Mouse (Mus musculus): ENCODE data around the gene Olfr532. TPM values are rescaled to one million over a fixed set of nuclear protein-coding genes. Genes with fewer than 3 reads are reported as not detected.
"Not testable (repeated sequence)": the region's sequence is repeated elsewhere in the genome, so short reads cannot be mapped to it uniquely, and the experiment has no call there.

The Olfr532 gene
- not detected for polyA plus RNA-seq (2012; fragmentation: generic; extraction: Trizol)

GRCm38 (mm10) chr7:140421539-140421938, at the start of gene Olfr532:
Gene Olfr532 (minus strand): TSS chr7:140421639.
- TF ChIP-seq USF1 (IDR thresholded peaks at IDR 0.05; ENCODE audit: low read depth) (no peak), MYOG (IDR thresholded peaks at IDR 0.05; ENCODE audit: control insufficient read depth in 1 of 3, insufficient read depth in 1 of 3, insufficient read length in 2 of 3, low read depth in 2 of 3) (no peak), REST (IDR thresholded peaks at IDR 0.05; ENCODE audit: insufficient read depth, insufficient read length) (no peak), CEBPB (IDR thresholded peaks at IDR 0.05; ENCODE audit: insufficient read depth, poor library complexity, severe bottlenecking) (no peak), TCF3 (IDR thresholded peaks at IDR 0.05; ENCODE audit: insufficient read length, low read depth) (no peak), MAX (IDR thresholded peaks at IDR 0.05; ENCODE audit: low read depth) (no peak)
- H3ac ChIP-seq (ENCODE audit: control insufficient read depth, insufficient read length), result no peak within 1 kb of the TSS
- H3K4me2 ChIP-seq (ENCODE audit: low read depth), result no peak within 1 kb of the TSS
- no peaks in the 10 kb centered on the region for H3K27me3 ChIP-seq (ENCODE audit: control insufficient read depth, insufficient read depth, insufficient read length)
- H3K4me3 ChIP-seq, result no peak within 1 kb of the TSS
- no peaks in the 10 kb centered on the region for H3K36me3 ChIP-seq (ENCODE audit: control insufficient read depth, insufficient read depth)
- H3K79me2 ChIP-seq (ENCODE audit: control insufficient read depth, insufficient read depth), result no peaks in the 10 kb centered on the region

GRCm38 (mm10) chr7:140463070-140463469, 41.6 kb upstream of the Olfr532 start, which contains the start of gene Olfr533:
Gene Olfr533 (plus strand): TSS chr7:140463370.
- not testable (repeated sequence) for H3K27me3 ChIP-seq (ENCODE audit: control insufficient read depth, insufficient read depth, insufficient read length); H3K36me3 ChIP-seq (ENCODE audit: control insufficient read depth, insufficient read depth); H3K79me2 ChIP-seq (ENCODE audit: control insufficient read depth, insufficient read depth); H3ac ChIP-seq (ENCODE audit: control insufficient read depth, insufficient read length); H3K4me3 ChIP-seq; H3K4me2 ChIP-seq (ENCODE audit: low read depth)

GRCm38 (mm10) chr7:140443141-140443540, 21.7 kb upstream of the Olfr532 start:
- no peaks in the 10 kb centered on the region for H3K27me3 ChIP-seq (ENCODE audit: control insufficient read depth, insufficient read depth, insufficient read length)
- H3K79me2 ChIP-seq (ENCODE audit: control insufficient read depth, insufficient read depth), result no peaks in the 10 kb centered on the region
- no peak overlapping the region for H3K4me3 ChIP-seq
- no peaks in the 10 kb centered on the region for H3K36me3 ChIP-seq (ENCODE audit: control insufficient read depth, insufficient read depth)
- TF ChIP-seq POLR2A (IDR thresholded peaks at IDR 0.05; ENCODE audit: insufficient read length, low read depth) (no peak), MAX (IDR thresholded peaks at IDR 0.05; ENCODE audit: low read depth) (no peak), E2F4 (IDR thresholded peaks at IDR 0.05; ENCODE audit: insufficient read depth) (no peak), MYOG (IDR thresholded peaks at IDR 0.05; ENCODE audit: control insufficient read depth in 1 of 3, insufficient read depth in 1 of 3, insufficient read length in 2 of 3, low read depth in 2 of 3) (no peak), USF1 (IDR thresholded peaks at IDR 0.05; ENCODE audit: low read depth) (no peak), MYOD1 (IDR thresholded peaks at IDR 0.05; ENCODE audit: control insufficient read depth in 1 of 3, insufficient read length in 2 of 3, low read depth in 2 of 3) (no peak), REST (IDR thresholded peaks at IDR 0.05; ENCODE audit: insufficient read depth, insufficient read length) (no peak), POLR2AphosphoS2 (IDR thresholded peaks at IDR 0.05; ENCODE audit: insufficient read length, low read depth) (no peak), TCF12 (IDR thresholded peaks at IDR 0.05; ENCODE audit: insufficient read depth, poor library complexity, severe bottlenecking) (no peak)
- H3K4me2 ChIP-seq (ENCODE audit: low read depth), result no peak overlapping the region
- H3ac ChIP-seq (ENCODE audit: control insufficient read depth, insufficient read length), result no peak overlapping the region

- H3ac ChIP-seq (ENCODE audit: control insufficient read depth, insufficient read length), result no peak within 1 kb of the TSS
- no peaks in the 10 kb centered on the region for H3K79me2 ChIP-seq (ENCODE audit: control insufficient read depth, insufficient read depth)
- no peaks in the 10 kb centered on the region for H3K36me3 ChIP-seq (ENCODE audit: control insufficient read depth, insufficient read depth)
- TF ChIP-seq USF1 (IDR thresholded peaks at IDR 0.05; ENCODE audit: low read depth) (no peak), SRF (IDR thresholded peaks at IDR 0.05; ENCODE audit: control insufficient read depth, insufficient read length, low read depth) (no peak), MYOD1 (IDR thresholded peaks at IDR 0.05; ENCODE audit: control insufficient read depth in 1 of 3, insufficient read length in 2 of 3, low read depth in 2 of 3) (no peak), TCF12 (IDR thresholded peaks at IDR 0.05; ENCODE audit: insufficient read depth, poor library complexity, severe bottlenecking) (no peak), MYOG (IDR thresholded peaks at IDR 0.05; ENCODE audit: control insufficient read depth in 1 of 3, insufficient read depth in 1 of 3, insufficient read length in 2 of 3, low read depth in 2 of 3) (no peak), E2F4 (IDR thresholded peaks at IDR 0.05; ENCODE audit: insufficient read depth) (no peak)
- H3K27me3 ChIP-seq (ENCODE audit: control insufficient read depth, insufficient read depth, insufficient read length), result no peaks in the 10 kb centered on the region
- H3K4me3 ChIP-seq, result no peak within 1 kb of the TSS
- no peak within 1 kb of the TSS for H3K4me2 ChIP-seq (ENCODE audit: low read depth)
Observed at GRCm38 (mm10) chr7:140402818-140403217, 18.6 kb downstream of the Olfr532 start, which contains the start of gene Olfr531. Gene Olfr531 (minus strand): TSS chr7:140402918.

- H3K4me3 ChIP-seq, result no peak overlapping the region
- no peaks in the 10 kb centered on the region for H3K79me2 ChIP-seq (ENCODE audit: control insufficient read depth, insufficient read depth)
- no peaks in the 10 kb centered on the region for H3K36me3 ChIP-seq (ENCODE audit: control insufficient read depth, insufficient read depth)
- H3ac ChIP-seq (ENCODE audit: control insufficient read depth, insufficient read length), result no peak overlapping the region
- no peak overlapping the region for H3K4me2 ChIP-seq (ENCODE audit: low read depth)
- H3K27me3 ChIP-seq (ENCODE audit: control insufficient read depth, insufficient read depth, insufficient read length), result no peaks in the 10 kb centered on the region
- TF ChIP-seq SRF (IDR thresholded peaks at IDR 0.05; ENCODE audit: control insufficient read depth, insufficient read length, low read depth), result no peak
- no peak for TF ChIP-seq TCF12 (IDR thresholded peaks at IDR 0.05; ENCODE audit: insufficient read depth, poor library complexity, severe bottlenecking)
- TF ChIP-seq MYOD1 (IDR thresholded peaks at IDR 0.05; ENCODE audit: control insufficient read depth in 1 of 3, insufficient read length in 2 of 3, low read depth in 2 of 3), result no peak
- no peak for TF ChIP-seq TCF3 (IDR thresholded peaks at IDR 0.05; ENCODE audit: insufficient read length, low read depth)
- TF ChIP-seq USF1 (IDR thresholded peaks at IDR 0.05; ENCODE audit: low read depth), result no peak
- TF ChIP-seq REST (IDR thresholded peaks at IDR 0.05; ENCODE audit: insufficient read depth, insufficient read length), result no peak
- no peak for TF ChIP-seq CEBPB (IDR thresholded peaks at IDR 0.05; ENCODE audit: insufficient read depth, poor library complexity, severe bottlenecking)
- TF ChIP-seq POLR2A (IDR thresholded peaks at IDR 0.05; ENCODE audit: insufficient read length, low read depth), result no peak
- TF ChIP-seq E2F4 (IDR thresholded peaks at IDR 0.05; ENCODE audit: insufficient read depth), result no peak
- TF ChIP-seq MYOG (IDR thresholded peaks at IDR 0.05; ENCODE audit: control insufficient read depth in 1 of 3, insufficient read depth in 1 of 3, insufficient read length in 2 of 3, low read depth in 2 of 3), result no peak
- no peak for TF ChIP-seq MAX (IDR thresholded peaks at IDR 0.05; ENCODE audit: low read depth)
- TF ChIP-seq POLR2AphosphoS2 (IDR thresholded peaks at IDR 0.05; ENCODE audit: insufficient read length, low read depth), result no peak
Observed at GRCm38 (mm10) chr7:140376911-140377310, 44.5 kb downstream of the Olfr532 start.
